Mouse (Mus musculus) telencephalon, adult 2 months (tissue): ENCODE measurements around the gene Rps11.
"Not testable (repeated sequence)": the region's sequence is repeated elsewhere in the genome, so short reads cannot be mapped to it uniquely, and the experiment has no call there.

Source experiments
- DNase-seq: peaks from one replicate; pipeline ENCODE4 v3.0.0-alpha.2; 2011; ENCODE audit warnings: low read depth, low spot score

The Rps11 gene

GRCm38 (mm10) chr7:45111940-45112339 lies 12.3 kb downstream of the Rps11 start:
- DNase-seq: no peak

- DNase-seq: not testable (repeated sequence)
Measured at GRCm38 (mm10) chr7:45110089-45110488, 14.2 kb downstream of the Rps11 start.

- DNase-seq: no peak
Measured at GRCm38 (mm10) chr7:45107052-45107645, 17.1 kb downstream of the Rps11 start.

GRCm38 (mm10) chr7:45106441-45106840 lies 17.8 kb downstream of the Rps11 start:
- DNase-seq: no peak

GRCm38 (mm10) chr7:45105491-45105890 lies 18.7 kb downstream of the Rps11 start:
- no peak for DNase-seq

GRCm38 (mm10) chr7:45104941-45105340 lies 19.3 kb downstream of the Rps11 start:
- no peak for DNase-seq

GRCm38 (mm10) chr7:45103652-45104180 lies 20.5 kb downstream of the Rps11 start, which contains the start of gene Fcgrt:
Fcgrt (minus strand) TSS chr7:45103851.
- peak; percentile 44 for DNase-seq

GRCm38 (mm10) chr7:45102940-45103585 lies 21.2 kb downstream of the Rps11 start:
- no peak for DNase-seq

GRCm38 (mm10) chr7:45102441-45102840 lies 21.8 kb downstream of the Rps11 start:
- no peak for DNase-seq

- no peak for DNase-seq
Measured at GRCm38 (mm10) chr7:45100046-45100445, 24.2 kb downstream of the Rps11 start.

- DNase-seq: no peak
Measured at GRCm38 (mm10) chr7:45098541-45099240, 25.5 kb downstream of the Rps11 start.

GRCm38 (mm10) chr7:45097479-45097878 lies 26.8 kb downstream of the Rps11 start:
- DNase-seq: no peak

GRCm38 (mm10) chr7:45095965-45096364 lies 28.3 kb downstream of the Rps11 start:
- DNase-seq: not testable (repeated sequence)

GRCm38 (mm10) chr7:45095367-45095766 lies 28.9 kb downstream of the Rps11 start:
- no peak for DNase-seq

- no peak for DNase-seq
Measured at GRCm38 (mm10) chr7:45094121-45094520, 30.1 kb downstream of the Rps11 start.

GRCm38 (mm10) chr7:45093516-45093905 lies 30.7 kb downstream of the Rps11 start:
- DNase-seq: no peak

GRCm38 (mm10) chr7:45092828-45093515 lies 31.3 kb downstream of the Rps11 start:
- DNase-seq: no peak

- DNase-seq: no peak
Measured at GRCm38 (mm10) chr7:45092048-45092447, 32.2 kb downstream of the Rps11 start, which contains the start of gene Rcn3. Rcn3 (minus strand) TSS chr7:45092221.

GRCm38 (mm10) chr7:45091001-45091990 lies 32.9 kb downstream of the Rps11 start:
- no peak for DNase-seq

GRCm38 (mm10) chr7:45090251-45090977 lies 33.8 kb downstream of the Rps11 start:
- no peak for DNase-seq
